In genomic region chr9:108341801-108342200, GRCm38 (mm10) we compare ENCODE assay signal across 8 mouse cellular contexts. TPM values are rescaled to one million over a fixed set of nuclear protein-coding genes. Genes with fewer than 3 reads are reported as not detected.
DNase-seq lines count a peak whose midpoint lies in the region; ATAC-seq and TF ChIP-seq lines count a peak whose summit lies in the region.

No protein-coding gene starts in this region.

- ATAC-seq in heart, embryonic 15.5 days (replicated peaks; ENCODE audit: insufficient number of reproducible peaks, insufficient read depth, low FRiP score, low read depth): no peak
- ATAC-seq in forebrain, embryonic 12.5 days (ENCODE audit: low FRiP score): no peak
- no peak for ATAC-seq in midbrain, postnatal 0 days (ENCODE audit: low FRiP score)

- H3K4me3 ChIP-seq in heart, embryonic 15.5 days: no peak overlapping the region
- no peak overlapping the region for H3K4me3 ChIP-seq in forebrain, embryonic 12.5 days (replicated peaks)
- H3K4me3 ChIP-seq in midbrain, postnatal 0 days (ENCODE audit: low read depth, low read length): no peak overlapping the region

- DNase-seq in heart, adult 8-10 months (ENCODE audit: low spot score): no peak
- DNase-seq in A20 (ENCODE audit: low read depth, low spot score) (peak; percentile 30), liver (peak; percentile 47)
- peak; percentile 26 for DNase-seq in brain, adult 2 months (ENCODE audit: low read depth, low spot score)
- DNase-seq in natural killer cell, adult 2 months (ENCODE audit: low spot score in 2 of 2): no peak
- DNase-seq in midbrain, postnatal 0 days (ENCODE audit: low spot score): no peak

- H3K4me1 ChIP-seq in heart, embryonic 15.5 days (replicated peaks): peaks cover 33% of the 10 kb centered on the region
- peaks cover 23% of the 10 kb centered on the region for H3K4me1 ChIP-seq in forebrain, embryonic 12.5 days
- 0 out of 2 replicates have a peak, but pooled peaks cover 3% of the 10 kb centered on the region for H3K4me1 ChIP-seq in midbrain, postnatal 0 days (ENCODE audit: insufficient read depth, low read length)

- H3K27me3 ChIP-seq in heart, embryonic 15.5 days: no peaks in the 10 kb centered on the region
- H3K27me3 ChIP-seq in forebrain, embryonic 12.5 days: no peaks in the 10 kb centered on the region
- H3K27me3 ChIP-seq in midbrain, postnatal 0 days (ENCODE audit: insufficient read depth, low read length): no peaks in the 10 kb centered on the region

- no peaks in the 10 kb centered on the region for H3K9me3 ChIP-seq in heart, embryonic 15.5 days (replicated peaks)
- no peaks in the 10 kb centered on the region for H3K9me3 ChIP-seq in forebrain, embryonic 12.5 days
- no peaks in the 10 kb centered on the region for H3K9me3 ChIP-seq in midbrain, postnatal 0 days (ENCODE audit: low read length)

- H3K4me2 ChIP-seq in heart, embryonic 15.5 days: no peak overlapping the region
- H3K4me2 ChIP-seq in forebrain, embryonic 12.5 days: no peak overlapping the region
- H3K4me2 ChIP-seq in midbrain, postnatal 0 days (ENCODE audit: low read depth, low read length, poor library complexity, severe bottlenecking): no peak overlapping the region

- no peak for TF ChIP-seq CTCF in midbrain, postnatal 0 days (IDR thresholded peaks at IDR 0.05)

- peak overlapping the region; percentile 17; the same call in 1 of the 2 replicates for H3K27ac ChIP-seq in heart, embryonic 15.5 days
- no peak overlapping the region for H3K27ac ChIP-seq in forebrain, embryonic 12.5 days
- H3K27ac ChIP-seq in midbrain, postnatal 0 days (ENCODE audit: low read depth, low read length): no peak overlapping the region

- H3K36me3 ChIP-seq in heart, embryonic 15.5 days: peaks cover 5% of the 10 kb centered on the region; the same call in 1 of the 2 replicates
- H3K36me3 ChIP-seq in forebrain, embryonic 12.5 days (replicated peaks): peaks cover 3% of the 10 kb centered on the region; the same call in 1 of the 2 replicates
- H3K36me3 ChIP-seq in midbrain, postnatal 0 days (ENCODE audit: insufficient read depth, low read length): no peaks in the 10 kb centered on the region

- no peak overlapping the region for H3K9ac ChIP-seq in heart, embryonic 15.5 days
- no peak overlapping the region; the same call in 1 of the 2 replicates for H3K9ac ChIP-seq in forebrain, embryonic 12.5 days
- H3K9ac ChIP-seq in midbrain, postnatal 0 days (replicated peaks; ENCODE audit: low read length, poor library complexity, severe bottlenecking): no peak overlapping the region

RNA-seq across cellular contexts. Expression of gene Gpx1, which starts 3.1 kb away (rescaled TPM):
- polyA plus RNA-seq in heart, embryonic 15.5 days (2015; fragmentation: Nextera tagmentation; extraction: Ambion mirVana): 746 and 792 TPM in 2 replicates
- 100 to 1,000 TPM in 1 of 4 experiments, 10 to 100 TPM in 3; 67.6 to 101 (median 81.7) TPM for total RNA-seq in heart, adult 8-10 months (2022)
- 574 and 659 TPM in 2 replicates for polyA plus RNA-seq in forebrain, embryonic 12.5 days (2016; fragmentation: Nextera tagmentation; extraction: Ambion mirVana)
- total RNA-seq in midbrain, postnatal 0 days (2014; rRNA removed): 225 and 226 TPM in 2 replicates
- 430 and 447 TPM in 2 replicates for polyA plus RNA-seq in midbrain, postnatal 0 days (2015; fragmentation: Nextera tagmentation; extraction: Ambion mirVana)

RNA-seq across cellular contexts. Expression of gene Usp4, which starts 5.9 kb away (rescaled TPM):
- polyA plus RNA-seq in heart, embryonic 15.5 days (2015; fragmentation: Nextera tagmentation; extraction: Ambion mirVana): 68.3 and 88.0 TPM in 2 replicates
- total RNA-seq in heart, adult 8-10 months (2022): 10 to 100 TPM; 77.0 to 83.3 (median 79.8) TPM
- 137 and 144 TPM in 2 replicates for polyA plus RNA-seq in forebrain, embryonic 12.5 days (2016; fragmentation: Nextera tagmentation; extraction: Ambion mirVana)
- 114 and 132 TPM in 2 replicates for total RNA-seq in midbrain, postnatal 0 days (2014; rRNA removed)
- polyA plus RNA-seq in midbrain, postnatal 0 days (2015; fragmentation: Nextera tagmentation; extraction: Ambion mirVana): 102 and 106 TPM in 2 replicates

RNA-seq across cellular contexts. Expression of gene Tcta, which starts 35.8 kb away (rescaled TPM):
- polyA plus RNA-seq in heart, embryonic 15.5 days (2015; fragmentation: Nextera tagmentation; extraction: Ambion mirVana): 31.6 and 34.9 TPM in 2 replicates
- 10 to 100 TPM; 66.6 to 85.9 (median 81.5) TPM for total RNA-seq in heart, adult 8-10 months (2022)
- 30.5 and 30.7 TPM in 2 replicates for polyA plus RNA-seq in forebrain, embryonic 12.5 days (2016; fragmentation: Nextera tagmentation; extraction: Ambion mirVana)
- 59.8 and 61.2 TPM in 2 replicates for total RNA-seq in midbrain, postnatal 0 days (2014; rRNA removed)
- 76.3 and 79.8 TPM in 2 replicates for polyA plus RNA-seq in midbrain, postnatal 0 days (2015; fragmentation: Nextera tagmentation; extraction: Ambion mirVana)

RNA-seq across cellular contexts. Expression of gene Rhoa, which starts 35.9 kb away (rescaled TPM):
- 356 and 369 TPM in 2 replicates for polyA plus RNA-seq in heart, embryonic 15.5 days (2015; fragmentation: Nextera tagmentation; extraction: Ambion mirVana)
- 100 to 1,000 TPM; 196 to 229 (median 224) TPM for total RNA-seq in heart, adult 8-10 months (2022)
- 331 and 341 TPM in 2 replicates for polyA plus RNA-seq in forebrain, embryonic 12.5 days (2016; fragmentation: Nextera tagmentation; extraction: Ambion mirVana)
- total RNA-seq in midbrain, postnatal 0 days (2014; rRNA removed): 120 and 124 TPM in 2 replicates
- 242 and 252 TPM in 2 replicates for polyA plus RNA-seq in midbrain, postnatal 0 days (2015; fragmentation: Nextera tagmentation; extraction: Ambion mirVana)

RNA-seq across cellular contexts. Expression of gene Amt, which starts 45.1 kb away (rescaled TPM):
- polyA plus RNA-seq in heart, embryonic 15.5 days (2015; fragmentation: Nextera tagmentation; extraction: Ambion mirVana): 8.2 and 9.1 TPM in 2 replicates
- 1 to 10 TPM; 3.8 to 6.5 (median 4.9) TPM for total RNA-seq in heart, adult 8-10 months (2022)
- polyA plus RNA-seq in forebrain, embryonic 12.5 days (2016; fragmentation: Nextera tagmentation; extraction: Ambion mirVana): 17.7 and 22.4 TPM in 2 replicates
- 27.7 and 30.2 TPM in 2 replicates for total RNA-seq in midbrain, postnatal 0 days (2014; rRNA removed)
- 28.1 and 30.9 TPM in 2 replicates for polyA plus RNA-seq in midbrain, postnatal 0 days (2015; fragmentation: Nextera tagmentation; extraction: Ambion mirVana)

Comparison
In these comparisons a context has a peak if more than half of its experiments do, and no peak if none do; other contexts are left out.
1. DNase-seq: peak in A20 (single experiment), brain, adult 2 months (single experiment) and liver (single experiment); none in heart, adult 8-10 months (single experiment), natural killer cell, adult 2 months (0 of 2) and midbrain, postnatal 0 days (single experiment).